Comparison of ENCODE assay signal across 8 mouse cellular contexts in the genomic region with DNA sequence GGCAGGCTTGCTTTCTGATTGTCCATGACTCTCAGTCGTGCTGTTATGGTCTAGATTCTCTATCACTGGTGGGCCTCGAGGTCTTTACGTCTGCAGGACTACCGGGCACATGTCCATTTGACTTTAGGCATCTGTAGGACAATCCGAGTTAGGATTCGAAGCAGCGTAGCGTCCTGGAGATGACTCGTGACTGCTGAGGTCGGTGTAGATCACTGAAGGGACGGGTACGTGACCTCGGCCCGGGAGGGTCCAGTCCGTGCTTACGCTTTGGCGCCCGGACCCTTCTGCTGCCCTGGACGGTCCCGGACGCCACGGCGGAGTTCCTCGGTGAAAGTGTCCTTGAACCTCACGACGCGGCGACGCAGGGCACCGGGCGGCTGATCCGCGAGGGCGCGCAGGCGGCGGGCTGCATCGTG. TPM values are rescaled to one million over a fixed set of nuclear protein-coding genes. Genes with fewer than 3 reads are reported as not detected.
A peak's percentile ranks its signal among the peaks of the same experiment; 100 is the strongest.
DNase-seq lines count a peak whose midpoint lies in the region; ATAC-seq lines count a peak whose summit lies in the region.

No protein-coding gene starts in this region.

- peak overlapping the region; percentile 84 for H3K4me3 ChIP-seq in heart, embryonic 12.5 days
- peak overlapping the region; percentile 90 for H3K4me3 ChIP-seq in embryonic facial prominence, embryonic 12.5 days
- H3K4me3 ChIP-seq in intestine, embryonic 16.5 days (ENCODE audit: low read length) = peak overlapping the region; percentile 89
- peak overlapping the region; percentile 93 for H3K4me3 ChIP-seq in neural tube, embryonic 14.5 days (ENCODE audit: low read depth, low read length)

- peak overlapping the region; percentile 96 for H3K27ac ChIP-seq in heart, embryonic 12.5 days (ENCODE audit: poor library complexity, severe bottlenecking)
- H3K27ac ChIP-seq in embryonic facial prominence, embryonic 12.5 days = peak overlapping the region; percentile 81
- H3K27ac ChIP-seq in intestine, embryonic 16.5 days (ENCODE audit: low read length) = peak overlapping the region; percentile 96
- H3K27ac ChIP-seq in neural tube, embryonic 14.5 days (ENCODE audit: low read depth, low read length) = peak overlapping the region; percentile 93

- intact Hi-C loops in heart, postnatal 25 days (cut with DNase I) = loop anchor here (1.0 to 5.0 kb wide), 2 partner anchors 55 to 299 kb away; partner anchors contain the start of genes Fbxo45, Senp5 and Wdr53
- intact Hi-C loops in left cerebral cortex, postnatal 36 days (cut with DNase I) = loop anchor here (1.0 kb wide), 2 partner anchors 55 to 299 kb away; partner anchors contain the start of genes Fbxo45, Senp5 and Wdr53

- ATAC-seq in heart, embryonic 12.5 days (ENCODE audit: insufficient number of reproducible peaks, low FRiP score) = peak; percentile 54; the same call in 1 of the 2 replicates
- ATAC-seq in CD4-positive, CD25-positive, alpha-beta regulatory T cell, adult 4 months = peak; percentile 25
- ATAC-seq in embryonic facial prominence, embryonic 12.5 days (ENCODE audit: insufficient number of reproducible peaks, insufficient read depth, low FRiP score, low TSS enrichment) = peak; percentile 43; the same call in 1 of the 2 replicates
- ATAC-seq in intestine, embryonic 16.5 days = peak; percentile 68
- no peak; the same call in 1 of the 2 replicates for ATAC-seq in neural tube, embryonic 14.5 days (ENCODE audit: low read depth)
- no peak for ATAC-seq in erythroid progenitor cell, adult 5-6 weeks (replicated peaks; ENCODE audit: low FRiP score, poor library complexity, severe bottlenecking)

- H3K9me3 ChIP-seq in heart, embryonic 12.5 days (replicated peaks) = no peaks in the 10 kb centered on the region
- no peaks in the 10 kb centered on the region for H3K9me3 ChIP-seq in embryonic facial prominence, embryonic 12.5 days
- H3K9me3 ChIP-seq in intestine, embryonic 16.5 days (ENCODE audit: control insufficient read depth, low read length) = no peaks in the 10 kb centered on the region
- H3K9me3 ChIP-seq in neural tube, embryonic 14.5 days (ENCODE audit: control insufficient read depth, low read length) = no peaks in the 10 kb centered on the region

- peak overlapping the region; percentile 93 for H3K4me2 ChIP-seq in heart, embryonic 12.5 days
- H3K4me2 ChIP-seq in embryonic facial prominence, embryonic 12.5 days (replicated peaks) = peak overlapping the region; percentile 79
- peak overlapping the region; percentile 81 for H3K4me2 ChIP-seq in intestine, embryonic 16.5 days (ENCODE audit: low read depth, low read length)
- H3K4me2 ChIP-seq in neural tube, embryonic 14.5 days (ENCODE audit: low read depth, low read length) = peak overlapping the region; percentile 74

- H3K9ac ChIP-seq in heart, embryonic 12.5 days = peak overlapping the region; percentile 94
- peak overlapping the region; percentile 87 for H3K9ac ChIP-seq in embryonic facial prominence, embryonic 12.5 days
- peak overlapping the region; percentile 97 for H3K9ac ChIP-seq in intestine, embryonic 16.5 days (ENCODE audit: low read depth, low read length)
- H3K9ac ChIP-seq in neural tube, embryonic 14.5 days (replicated peaks; ENCODE audit: low read depth, low read length) = peak overlapping the region; percentile 93

- H3K4me1 ChIP-seq in heart, embryonic 12.5 days (replicated peaks) = peaks cover 35% of the 10 kb centered on the region
- peaks cover 32% of the 10 kb centered on the region for H3K4me1 ChIP-seq in embryonic facial prominence, embryonic 12.5 days
- peaks cover 19% of the 10 kb centered on the region for H3K4me1 ChIP-seq in intestine, embryonic 16.5 days (ENCODE audit: control insufficient read depth, insufficient read depth, low read length)
- peaks cover 27% of the 10 kb centered on the region for H3K4me1 ChIP-seq in neural tube, embryonic 14.5 days (ENCODE audit: control insufficient read depth, insufficient read depth, low read length)

- under 1% methylated on average over 38 of the region's 38 CpGs for WGBS in heart, embryonic 12.5 days
- WGBS in embryonic facial prominence, embryonic 12.5 days = under 1% methylated on average over 38 of the region's 38 CpGs
- WGBS in intestine, embryonic 16.5 days = 0% methylated on average over 38 of the region's 38 CpGs
- WGBS in neural tube, embryonic 14.5 days = under 1% methylated on average over 38 of the region's 38 CpGs

- DNase-seq in heart, postnatal 25 days (ENCODE audit: low spot score) = no peak
- DNase-seq in left cerebral cortex, postnatal 36 days (ENCODE audit: low spot score in 2 of 2) = no peak

- H3K36me3 ChIP-seq in heart, embryonic 12.5 days = peaks cover 39% of the 10 kb centered on the region
- peaks cover 21% of the 10 kb centered on the region; the same call in 1 of the 2 replicates for H3K36me3 ChIP-seq in embryonic facial prominence, embryonic 12.5 days
- no peaks in the 10 kb centered on the region for H3K36me3 ChIP-seq in intestine, embryonic 16.5 days (ENCODE audit: control insufficient read depth, insufficient read depth, low read length)
- H3K36me3 ChIP-seq in neural tube, embryonic 14.5 days (ENCODE audit: control insufficient read depth, insufficient read depth, low read length) = no peaks in the 10 kb centered on the region

- no peaks in the 10 kb centered on the region for H3K27me3 ChIP-seq in heart, embryonic 12.5 days (replicated peaks)
- H3K27me3 ChIP-seq in embryonic facial prominence, embryonic 12.5 days = no peaks in the 10 kb centered on the region
- no peaks in the 10 kb centered on the region for H3K27me3 ChIP-seq in intestine, embryonic 16.5 days (replicated peaks; ENCODE audit: control insufficient read depth, insufficient read depth, low read length)
- H3K27me3 ChIP-seq in neural tube, embryonic 14.5 days (ENCODE audit: control insufficient read depth, insufficient read depth, low read length) = no peaks in the 10 kb centered on the region

RNA-seq across cellular contexts. Expression of gene 0610012G03Rik, which starts 0.4 kb away (rescaled TPM):
- polyA plus RNA-seq in heart, embryonic 12.5 days (2016; fragmentation: Nextera tagmentation; extraction: Ambion mirVana) = 90.3 and 91.4 TPM in 2 replicates
- 10 to 100 TPM; 81.8 to 82.0 TPM for total RNA-seq in heart, postnatal 25 days (2021)
- 1 to 10 TPM; 1.3 to 2.6 TPM for polyA plus RNA-seq in CD4-positive, CD25-positive, alpha-beta regulatory T cell, adult 4 months (2017; shearing (Covaris generic))
- polyA plus RNA-seq in embryonic facial prominence, embryonic 12.5 days (2016; fragmentation: Nextera tagmentation; extraction: Ambion mirVana) = 85.2 and 93.3 TPM in 2 replicates
- polyA plus RNA-seq in intestine, embryonic 16.5 days (2015; fragmentation: Nextera tagmentation; extraction: Ambion mirVana) = 140 and 155 TPM in 2 replicates
- 115 and 124 TPM in 2 replicates for polyA plus RNA-seq in neural tube, embryonic 14.5 days (2014; fragmentation: Nextera tagmentation; extraction: Ambion mirVana)
- total RNA-seq in erythroid progenitor cell, adult 5-6 weeks (2015; ENCODE audit: low replicate concordance) = 10.5 and 11.9 TPM in 2 replicates
- 2.1 TPM in 1 of 2 replicates, not detected in the other for total RNA-seq in erythroid progenitor cell, adult 5-6 weeks (2017; ENCODE audit: low replicate concordance)
- total RNA-seq in left cerebral cortex, postnatal 36 days (2021) = 10 to 100 TPM; 39.7 to 51.9 TPM

RNA-seq across cellular contexts. Expression of gene Ncbp2, which starts 0.4 kb away (rescaled TPM):
- polyA plus RNA-seq in heart, embryonic 12.5 days (2016; fragmentation: Nextera tagmentation; extraction: Ambion mirVana) = 79.4 and 85.0 TPM in 2 replicates
- 10 to 100 TPM; 21.4 to 25.5 TPM for total RNA-seq in heart, postnatal 25 days (2021)
- 10 to 100 TPM; 35.0 to 38.4 TPM for polyA plus RNA-seq in CD4-positive, CD25-positive, alpha-beta regulatory T cell, adult 4 months (2017; shearing (Covaris generic))
- 146 and 150 TPM in 2 replicates for polyA plus RNA-seq in embryonic facial prominence, embryonic 12.5 days (2016; fragmentation: Nextera tagmentation; extraction: Ambion mirVana)
- 63.8 and 72.2 TPM in 2 replicates for polyA plus RNA-seq in intestine, embryonic 16.5 days (2015; fragmentation: Nextera tagmentation; extraction: Ambion mirVana)
- 92.0 and 92.9 TPM in 2 replicates for polyA plus RNA-seq in neural tube, embryonic 14.5 days (2014; fragmentation: Nextera tagmentation; extraction: Ambion mirVana)
- total RNA-seq in erythroid progenitor cell, adult 5-6 weeks (2015; ENCODE audit: low replicate concordance) = 7.9 and 9.2 TPM in 2 replicates
- 4.4 and 5.9 TPM in 2 replicates for total RNA-seq in erythroid progenitor cell, adult 5-6 weeks (2017; ENCODE audit: low replicate concordance)
- total RNA-seq in left cerebral cortex, postnatal 36 days (2021) = 10 to 100 TPM; 47.7 to 49.7 TPM

RNA-seq across cellular contexts. Expression of gene Pigz, which starts 14.3 kb away (rescaled TPM):
- polyA plus RNA-seq in heart, embryonic 12.5 days (2016; fragmentation: Nextera tagmentation; extraction: Ambion mirVana) = 0.32 and 0.52 TPM in 2 replicates
- 1 to 10 TPM; 1.7 to 3.3 TPM for total RNA-seq in heart, postnatal 25 days (2021)
- polyA plus RNA-seq in CD4-positive, CD25-positive, alpha-beta regulatory T cell, adult 4 months (2017; shearing (Covaris generic)) = under 1 TPM; 0.65 to 0.67 TPM
- polyA plus RNA-seq in embryonic facial prominence, embryonic 12.5 days (2016; fragmentation: Nextera tagmentation; extraction: Ambion mirVana) = 1.1 and 1.6 TPM in 2 replicates
- polyA plus RNA-seq in intestine, embryonic 16.5 days (2015; fragmentation: Nextera tagmentation; extraction: Ambion mirVana) = 0.40 and 0.70 TPM in 2 replicates
- 3.9 and 5.0 TPM in 2 replicates for polyA plus RNA-seq in neural tube, embryonic 14.5 days (2014; fragmentation: Nextera tagmentation; extraction: Ambion mirVana)
- 3.2 TPM in 1 of 2 replicates, not detected in the other for total RNA-seq in erythroid progenitor cell, adult 5-6 weeks (2015; ENCODE audit: low replicate concordance)
- 0.15 and 0.39 TPM in 2 replicates for total RNA-seq in erythroid progenitor cell, adult 5-6 weeks (2017; ENCODE audit: low replicate concordance)
- 10 to 100 TPM; 18.6 to 35.3 TPM for total RNA-seq in left cerebral cortex, postnatal 36 days (2021)

RNA-seq across cellular contexts. Expression of gene Senp5, which starts 55.2 kb away (rescaled TPM):
- 17.1 and 17.9 TPM in 2 replicates for polyA plus RNA-seq in heart, embryonic 12.5 days (2016; fragmentation: Nextera tagmentation; extraction: Ambion mirVana)
- 10 to 100 TPM; 11.9 to 13.3 TPM for total RNA-seq in heart, postnatal 25 days (2021)
- 10 to 100 TPM in 1 of 2 experiments, 1 to 10 TPM in 1; 8.3 to 13.3 TPM for polyA plus RNA-seq in CD4-positive, CD25-positive, alpha-beta regulatory T cell, adult 4 months (2017; shearing (Covaris generic))
- 22.2 and 23.1 TPM in 2 replicates for polyA plus RNA-seq in embryonic facial prominence, embryonic 12.5 days (2016; fragmentation: Nextera tagmentation; extraction: Ambion mirVana)
- 9.1 and 9.8 TPM in 2 replicates for polyA plus RNA-seq in intestine, embryonic 16.5 days (2015; fragmentation: Nextera tagmentation; extraction: Ambion mirVana)
- 13.2 and 13.7 TPM in 2 replicates for polyA plus RNA-seq in neural tube, embryonic 14.5 days (2014; fragmentation: Nextera tagmentation; extraction: Ambion mirVana)
- total RNA-seq in erythroid progenitor cell, adult 5-6 weeks (2015; ENCODE audit: low replicate concordance) = 6.1 and 6.3 TPM in 2 replicates
- total RNA-seq in erythroid progenitor cell, adult 5-6 weeks (2017; ENCODE audit: low replicate concordance) = 4.1 and 8.7 TPM in 2 replicates
- total RNA-seq in left cerebral cortex, postnatal 36 days (2021) = 10 to 100 TPM; 45.8 to 49.3 TPM

Comparison
In these comparisons a context has a peak if more than half of its experiments do, and no peak if none do; other contexts are left out.
1. ATAC-seq: peak in heart, embryonic 12.5 days (single experiment), CD4-positive, CD25-positive, alpha-beta regulatory T cell, adult 4 months (single experiment), embryonic facial prominence, embryonic 12.5 days (single experiment) and intestine, embryonic 16.5 days (single experiment); none in neural tube, embryonic 14.5 days (single experiment) and erythroid progenitor cell, adult 5-6 weeks (single experiment).
2. RNA of gene 0610012G03Rik, which starts 0.4 kb away (polyA plus RNA-seq): 140 to 155 TPM in intestine, embryonic 16.5 days, 115 to 124 TPM in neural tube, embryonic 14.5 days, 90.3 to 91.4 TPM in heart, embryonic 12.5 days and 85.2 to 93.3 TPM in embryonic facial prominence, embryonic 12.5 days; 1.3 to 2.6 TPM in CD4-positive, CD25-positive, alpha-beta regulatory T cell, adult 4 months; every median in the first group is over 10 times any median in the second.
3. Peak in every context shown above with its lines, with median percentiles within 50 percentile points of each other: H3K27ac ChIP-seq, H3K4me2 ChIP-seq, H3K4me3 ChIP-seq and H3K9ac ChIP-seq.